In the genomic region with DNA sequence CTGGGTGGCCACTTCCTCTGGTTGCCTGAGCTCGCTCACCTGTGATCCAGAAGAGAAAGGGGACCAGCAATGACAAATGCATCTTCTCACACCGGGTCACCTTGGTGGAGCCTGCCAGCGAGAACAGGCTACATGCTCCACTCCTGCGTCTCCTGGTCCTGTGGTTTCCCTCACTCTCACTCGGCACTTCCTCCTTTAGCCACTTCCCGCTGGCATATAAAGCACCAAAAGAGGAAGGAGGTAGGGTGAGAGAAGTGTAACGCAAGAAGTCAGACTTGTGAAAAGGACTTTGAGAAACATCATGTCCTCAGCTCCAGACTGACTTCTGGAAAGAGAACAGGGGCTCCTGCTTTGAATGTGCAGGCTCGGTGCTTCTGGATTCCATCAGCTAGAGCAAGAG, we compare ENCODE assay signal across 13 mouse cellular contexts. TPM values are rescaled to one million over a fixed set of nuclear protein-coding genes. Genes with fewer than 3 reads are reported as not detected.
DNase-seq lines count a peak whose midpoint lies in the region; ATAC-seq and TF ChIP-seq lines count a peak whose summit lies in the region.
"Had no signal": no experiment of that assay in that cellular context is flagged by ENCODE, and none has a peak within 500 bp of the region (broad histone marks: within the 10 kb centered on the region; RNA-seq: fewer than 3 reads in every experiment).

A gene (minus strand): TSS at position 193 of the 400 bp plus-strand sequence.

- 0 out of 2 replicates have a peak within 1 kb of the TSS, but pooled peaks have one; percentile 2 for H3K4me2 ChIP-seq in liver, embryonic 12.5 days
- H3K4me2 ChIP-seq: hindbrain, embryonic 15.5 days had no signal

- no peak within 1 kb of the TSS for H3K4me3 ChIP-seq in G1E (ENCODE audit: low read depth, low read length)
- H3K4me3 ChIP-seq in liver, embryonic 12.5 days, result no peak within 1 kb of the TSS
- H3K4me3 ChIP-seq: gastrocnemius, adult 2 months; hindbrain, embryonic 15.5 days had no signal

- no peaks in the 10 kb centered on the region for H3K9me3 ChIP-seq in G1E (replicated peaks)
- H3K9me3 ChIP-seq in liver, embryonic 12.5 days (replicated peaks), result no peaks in the 10 kb centered on the region
- H3K9me3 ChIP-seq: hindbrain, embryonic 15.5 days had no signal

- DNase-seq in layer of hippocampus, adult 11-12 months (ENCODE audit: low spot score), result peak; percentile 35
- no peak for DNase-seq in layer of hippocampus, adult 9-10 months (ENCODE audit: low spot score)
- no peak for DNase-seq in G1E (ENCODE audit: low spot score)
- DNase-seq in adrenal gland, postnatal 10 days, result no peak
- DNase-seq in testis, postnatal 10 days (ENCODE audit: low spot score), result no peak
- DNase-seq in heart, postnatal 36 days, result no peak
- DNase-seq: cerebellum, postnatal 10 days; gastrocnemius, adult 2 months; kidney, postnatal 4 days; midbrain, embryonic 14.5 days had no signal

- no peak within 1 kb of the TSS for H3K9ac ChIP-seq in liver, embryonic 12.5 days
- H3K9ac ChIP-seq: hindbrain, embryonic 15.5 days had no signal

- no peak within 1 kb of the TSS for H3K27ac ChIP-seq in liver, embryonic 12.5 days
- H3K27ac ChIP-seq: gastrocnemius, adult 2 months; hindbrain, embryonic 15.5 days had no signal

- ATAC-seq in G1E (ENCODE audit: extremely low read depth, insufficient number of reproducible peaks, low FRiP score, poor library complexity, severe bottlenecking), result peak; percentile 28; the same call in 1 of the 2 replicates
- no peak for ATAC-seq in liver, embryonic 12.5 days
- ATAC-seq in megakaryocyte progenitor cell, adult 5-6 weeks (replicated peaks; ENCODE audit: poor library complexity), result peak; percentile 98

- TF ChIP-seq CTCF in G1E (IDR thresholded peaks at IDR 0.05; ENCODE audit: low read depth, low read length), result no peak

- WGBS in liver, embryonic 12.5 days (ENCODE audit: insufficient replicate concordance), result 19% methylated on average over 8 of the region's 8 CpGs

- no peaks in the 10 kb centered on the region for H3K36me3 ChIP-seq in G1E (replicated peaks)
- no peaks in the 10 kb centered on the region for H3K36me3 ChIP-seq in liver, embryonic 12.5 days
- H3K36me3 ChIP-seq: hindbrain, embryonic 15.5 days had no signal

- H3K4me1 ChIP-seq in G1E (ENCODE audit: insufficient read depth, low read depth, low read length), result no peaks in the 10 kb centered on the region
- no peaks in the 10 kb centered on the region for H3K4me1 ChIP-seq in liver, embryonic 12.5 days
- H3K4me1 ChIP-seq: hindbrain, embryonic 15.5 days had no signal

- intact Hi-C loops in heart, postnatal 36 days (cut with DNase I), result no loop called here

- peaks cover 4% of the 10 kb centered on the region for H3K27me3 ChIP-seq in G1E (ENCODE audit: insufficient read depth, low read length)
- H3K27me3 ChIP-seq in liver, embryonic 12.5 days (replicated peaks), result no peaks in the 10 kb centered on the region; the same call in 1 of the 2 replicates
- H3K27me3 ChIP-seq: hindbrain, embryonic 15.5 days had no signal

RNA-seq across cellular contexts. Expression of the gene that starts here (rescaled TPM):
- not detected in 2 replicates for total RNA-seq in G1E (2014; fragmentation: Nextera tagmentation)
- 1.6 TPM in 2 replicates for total RNA-seq in G1E (2017)
- polyA plus RNA-seq in G1E (2012), result not detected in 2 replicates
- polyA plus RNA-seq in liver, embryonic 12.5 days (2016; fragmentation: Nextera tagmentation; extraction: Ambion mirVana), result 0.90 and 1.3 TPM in 2 replicates
- 2.1 and 2.3 TPM in 2 replicates for total RNA-seq in megakaryocyte progenitor cell, adult 5-6 weeks (2015)
- 1.6 and 1.8 TPM in 2 replicates for total RNA-seq in megakaryocyte progenitor cell, adult 5-6 weeks (2017)
- 1 to 10 TPM; 1.1 to 1.3 TPM for total RNA-seq in adrenal gland, postnatal 10 days (2021)
- total RNA-seq in heart, postnatal 36 days (2021), result under 1 TPM; 0.08 to 0.33 TPM
- polyA plus RNA-seq: midbrain, embryonic 14.5 days had no signal
